Mouse (Mus musculus): Measurements from ENCODE around the gene Slc35e3. TPM values are rescaled to one million over a fixed set of nuclear protein-coding genes. Genes with fewer than 3 reads are reported as not detected.

Gene Slc35e3
- total RNA-seq, 2 experiments from 2014 or later, result 32.2 to 33.3 TPM

- DNase-seq (ENCODE audit: extremely low spot score in 1 of 2, low spot score in 1 of 2), result no peak
These were observed 6.9 kb upstream of the Slc35e3 start for GRCm38 (mm10) chr10:117752851-117753647.

GRCm38 (mm10) chr10:117752304-117752821 is 6.2 kb upstream of the Slc35e3 start:
- no peak for DNase-seq (ENCODE audit: extremely low spot score in 1 of 2, low spot score in 1 of 2)

- DNase-seq (ENCODE audit: extremely low spot score in 1 of 2, low spot score in 1 of 2), result no peak
These were observed 5.6 kb upstream of the Slc35e3 start for GRCm38 (mm10) chr10:117751744-117752143.

GRCm38 (mm10) chr10:117751282-117751610 is 5.1 kb upstream of the Slc35e3 start:
- no peak for DNase-seq (ENCODE audit: extremely low spot score in 1 of 2, low spot score in 1 of 2)

DNA sequence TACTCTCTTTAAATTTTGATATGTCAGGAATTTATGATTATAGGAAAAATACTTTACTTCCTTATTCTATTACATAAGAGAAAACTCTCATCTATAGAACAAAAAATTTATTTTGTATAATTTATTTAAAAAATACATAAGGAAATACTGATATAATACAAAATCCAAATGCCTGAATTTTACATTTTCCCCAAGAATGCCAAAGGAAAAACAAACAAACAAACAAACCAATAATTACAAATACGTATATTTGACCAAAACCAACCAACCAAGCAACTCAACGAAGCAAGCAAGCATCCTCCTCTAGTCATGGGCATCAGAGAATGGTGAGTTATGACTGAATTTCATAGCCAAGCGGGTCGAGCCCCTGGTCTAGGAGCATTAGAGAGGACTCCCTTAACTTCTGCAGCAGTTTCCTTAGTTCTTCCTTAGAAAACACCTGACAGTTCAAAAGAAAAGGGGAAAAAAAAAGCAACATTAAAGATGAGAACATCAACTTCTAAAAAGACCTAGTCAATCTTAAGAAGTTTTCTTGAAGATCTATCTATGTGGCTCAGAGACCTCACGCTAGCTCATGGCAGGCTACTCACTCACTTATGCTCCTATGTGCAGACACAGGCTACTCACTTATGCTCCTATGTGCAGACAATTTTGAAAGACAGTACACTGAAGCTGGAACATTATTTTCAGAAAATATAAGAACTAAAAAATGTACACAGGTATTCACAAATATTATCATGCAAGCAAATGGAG is 4.5 kb upstream of the Slc35e3 start:
- DNase-seq (ENCODE audit: extremely low spot score in 1 of 2, low spot score in 1 of 2), result no peak

DNA sequence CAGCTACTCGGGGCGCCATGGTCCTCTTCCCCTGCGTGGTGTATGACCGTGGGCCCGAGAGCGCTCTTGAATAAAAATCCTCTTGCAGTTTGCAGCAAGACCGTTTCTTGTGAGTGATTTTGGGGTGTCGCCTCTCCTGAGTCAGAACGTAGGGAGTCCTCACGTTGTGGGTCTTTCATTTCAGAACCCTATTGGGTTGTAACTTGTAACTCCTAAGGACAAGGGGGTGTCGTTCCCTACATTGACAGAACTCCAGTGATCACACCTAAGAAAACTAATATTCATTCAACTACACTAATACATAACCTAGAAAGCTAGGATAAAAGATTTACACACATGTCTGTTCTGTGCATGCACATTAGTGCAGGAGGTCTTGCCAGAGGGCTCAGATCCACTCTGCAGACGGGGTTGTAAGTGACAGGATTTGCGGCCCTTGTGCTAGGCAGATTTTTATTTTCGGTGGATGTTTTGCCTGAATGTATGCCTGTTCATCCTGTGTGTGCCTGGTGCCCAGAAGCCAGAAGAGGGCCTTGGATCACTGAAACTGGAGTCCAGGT is 3.7 kb upstream of the Slc35e3 start:
- DNase-seq (ENCODE audit: extremely low spot score in 1 of 2, low spot score in 1 of 2), result no peak

DNA sequence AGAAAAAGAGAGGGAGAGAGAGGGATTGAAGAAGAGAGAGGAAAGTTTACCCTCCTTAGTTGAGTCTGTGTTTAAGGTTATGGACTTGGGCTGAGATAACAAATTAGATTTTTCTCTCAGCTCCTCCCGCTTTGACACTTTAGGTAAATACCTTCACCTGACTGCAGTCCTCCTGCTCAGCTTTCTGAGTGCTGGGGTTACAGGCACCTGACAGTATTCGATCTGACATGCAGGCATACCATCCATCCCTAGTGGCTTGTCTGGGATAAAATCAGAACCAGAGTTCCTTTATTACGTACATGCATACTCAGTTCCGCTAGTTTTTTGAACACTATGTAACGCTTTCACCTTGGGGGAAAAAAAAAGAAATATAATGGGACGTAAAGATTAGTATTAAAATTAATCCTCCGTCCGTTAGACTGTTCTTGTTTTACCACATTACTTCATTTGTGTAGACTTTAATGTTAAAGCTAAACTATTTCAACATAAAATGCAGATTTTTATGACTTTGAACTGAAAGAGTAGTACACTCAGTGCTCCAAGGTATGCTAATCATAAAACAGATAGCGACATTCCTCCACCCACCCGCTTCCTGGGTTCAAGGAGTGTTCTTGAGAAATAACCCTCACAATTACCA is 3.0 kb upstream of the Slc35e3 start:
- no peak for DNase-seq (ENCODE audit: extremely low spot score in 1 of 2, low spot score in 1 of 2)

- no peak for DNase-seq (ENCODE audit: extremely low spot score in 1 of 2, low spot score in 1 of 2)
These were observed 2.3 kb upstream of the Slc35e3 start for GRCm38 (mm10) chr10:117748276-117749049.

DNA sequence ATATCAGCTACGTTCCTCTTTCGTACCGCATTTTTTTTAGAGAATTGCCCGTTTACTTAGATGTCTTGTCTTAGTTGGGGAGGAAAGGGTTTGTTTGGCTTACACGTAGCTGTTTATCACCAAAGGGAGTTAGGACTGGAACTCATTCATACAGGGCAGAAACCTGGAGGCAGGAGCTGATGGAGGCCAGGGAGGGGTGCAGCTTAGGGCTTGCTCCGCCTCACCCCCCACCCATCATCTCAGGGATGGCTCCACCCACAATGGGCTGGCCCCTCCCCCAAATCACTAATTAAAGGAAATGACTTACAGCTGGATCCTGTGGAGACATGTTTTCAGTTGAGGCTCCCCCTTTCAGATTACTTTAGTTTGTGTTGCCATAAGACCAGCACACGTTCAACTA is 1.5 kb upstream of the Slc35e3 start:
- no peak for DNase-seq (ENCODE audit: extremely low spot score in 1 of 2, low spot score in 1 of 2)

DNA sequence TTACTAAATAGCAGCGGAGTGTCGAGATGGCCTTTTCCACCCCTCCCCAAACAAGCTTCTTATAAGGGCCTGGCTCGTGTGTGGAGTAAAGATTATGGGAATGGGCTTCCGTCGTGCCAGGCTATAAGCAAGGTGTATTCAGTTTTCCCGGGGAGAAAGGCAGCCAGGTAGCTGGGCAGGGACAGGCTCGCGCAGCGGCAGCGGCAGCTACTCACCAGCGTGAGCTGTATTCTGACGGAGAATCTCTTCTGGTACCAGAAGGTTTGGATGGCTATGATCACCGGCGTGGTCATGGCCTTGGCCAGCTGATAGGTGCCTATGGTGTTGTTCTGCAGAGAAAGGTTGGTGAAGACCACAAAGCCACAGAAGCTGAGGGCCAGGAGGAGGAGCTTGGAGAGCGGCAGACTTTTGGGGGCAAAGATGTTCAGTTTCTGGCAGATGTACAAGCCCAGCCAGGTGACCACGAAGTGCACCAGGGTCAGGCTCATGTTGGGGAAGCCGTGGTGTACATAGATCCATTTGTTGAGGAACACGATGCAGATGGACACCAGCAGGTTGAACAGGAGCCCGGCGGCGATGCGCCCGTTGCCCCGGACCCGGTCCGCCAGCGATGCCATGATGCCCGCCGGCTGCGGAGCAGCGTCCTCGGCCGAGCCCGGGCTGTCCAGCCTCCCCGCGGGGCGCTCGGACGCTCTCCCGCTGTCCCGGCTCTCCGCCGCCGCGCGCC is 432 bp downstream of the Slc35e3 start:
- peak in 1 of 2 experiments; percentile 31 for DNase-seq (ENCODE audit: extremely low spot score in 1 of 2, low spot score in 1 of 2)

DNA sequence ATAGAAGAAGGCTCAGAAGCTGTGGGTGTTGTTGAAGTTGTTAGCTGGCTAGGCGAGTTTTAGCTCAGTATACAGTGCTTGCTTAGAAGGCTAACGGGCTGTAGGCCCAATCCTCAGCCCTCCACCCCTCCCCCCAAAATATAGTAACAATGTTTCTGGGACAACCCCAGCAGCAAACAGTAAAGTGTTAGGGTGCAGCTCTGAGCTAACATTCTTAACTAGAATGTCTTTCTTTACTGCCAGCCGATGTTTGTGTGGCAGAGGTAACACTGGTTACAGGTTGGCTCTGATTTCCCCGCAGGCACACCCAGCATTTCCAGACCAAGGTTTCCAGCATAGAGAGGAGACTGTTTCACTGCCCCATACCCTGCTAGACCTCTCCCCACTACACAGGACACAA is 2.2 kb downstream of the Slc35e3 start:
- DNase-seq (ENCODE audit: extremely low spot score in 1 of 2, low spot score in 1 of 2), result no peak

DNA sequence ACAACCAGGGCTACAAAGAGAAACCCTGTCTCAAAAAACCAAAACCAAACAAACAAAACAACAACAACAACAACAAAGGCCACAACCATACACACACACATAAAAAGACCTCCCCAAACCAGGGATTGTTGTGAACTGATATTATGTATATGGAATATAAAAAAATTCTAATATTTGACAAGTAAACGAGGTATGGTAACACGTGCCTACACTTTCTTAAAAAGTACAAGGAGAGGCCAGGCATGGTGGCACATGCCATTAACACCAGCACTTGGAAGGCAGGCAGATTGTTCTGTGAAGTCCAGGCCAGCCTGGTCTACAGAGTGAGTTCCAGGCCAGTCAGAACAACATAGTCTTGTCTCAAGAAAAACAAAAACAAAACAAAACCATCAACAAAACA is 3.0 kb downstream of the Slc35e3 start:
- no peak for DNase-seq (ENCODE audit: extremely low spot score in 1 of 2, low spot score in 1 of 2)

DNA sequence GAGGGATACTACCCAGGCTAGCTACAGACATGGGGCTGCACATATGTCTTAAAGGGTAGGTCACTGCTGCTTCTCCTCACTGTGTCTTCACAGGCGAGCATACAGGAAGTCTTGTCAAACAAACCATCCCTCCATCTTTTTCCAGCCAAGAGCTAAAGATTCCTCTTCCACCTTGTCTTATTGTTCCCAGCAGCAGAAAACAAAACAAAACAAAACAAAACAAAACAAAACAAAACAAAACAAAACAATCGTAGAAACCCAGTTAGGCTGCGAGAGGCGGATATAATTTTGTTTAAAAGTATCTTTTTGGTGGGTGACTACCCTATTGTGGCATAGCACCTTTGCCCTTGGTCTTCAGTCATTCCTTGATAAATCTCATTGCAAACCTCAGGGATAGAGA is 3.5 kb downstream of the Slc35e3 start:
- no peak for DNase-seq (ENCODE audit: extremely low spot score in 1 of 2, low spot score in 1 of 2)

- no peak for DNase-seq (ENCODE audit: extremely low spot score in 1 of 2, low spot score in 1 of 2)
These were observed 4.3 kb downstream of the Slc35e3 start for GRCm38 (mm10) chr10:117741698-117742475.

GRCm38 (mm10) chr10:117740921-117741320 is 5.2 kb downstream of the Slc35e3 start:
- no peak for DNase-seq (ENCODE audit: extremely low spot score in 1 of 2, low spot score in 1 of 2)

DNA sequence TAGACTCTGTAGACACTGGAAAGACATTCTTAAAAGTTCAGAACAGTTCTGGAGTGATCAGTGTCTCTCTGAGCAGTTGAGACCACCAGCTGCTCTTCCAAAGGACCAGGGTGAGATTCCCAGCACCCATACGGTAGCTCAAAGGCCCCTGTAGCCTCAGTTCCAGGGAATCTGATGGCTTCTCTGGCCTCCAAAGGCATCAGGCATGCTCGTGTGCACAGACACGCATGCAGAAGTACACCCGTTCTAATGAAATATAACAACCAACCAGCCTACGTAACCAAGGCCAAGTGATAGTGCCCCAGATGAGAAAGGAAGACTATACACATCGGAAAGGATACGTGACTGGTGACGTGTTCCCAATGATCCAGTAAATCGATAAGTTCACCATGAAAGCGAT is 6.0 kb downstream of the Slc35e3 start:
- DNase-seq (ENCODE audit: extremely low spot score in 1 of 2, low spot score in 1 of 2), result no peak

GRCm38 (mm10) chr10:117739648-117739948 is 6.6 kb downstream of the Slc35e3 start:
- no peak for DNase-seq (ENCODE audit: extremely low spot score in 1 of 2, low spot score in 1 of 2)

DNA sequence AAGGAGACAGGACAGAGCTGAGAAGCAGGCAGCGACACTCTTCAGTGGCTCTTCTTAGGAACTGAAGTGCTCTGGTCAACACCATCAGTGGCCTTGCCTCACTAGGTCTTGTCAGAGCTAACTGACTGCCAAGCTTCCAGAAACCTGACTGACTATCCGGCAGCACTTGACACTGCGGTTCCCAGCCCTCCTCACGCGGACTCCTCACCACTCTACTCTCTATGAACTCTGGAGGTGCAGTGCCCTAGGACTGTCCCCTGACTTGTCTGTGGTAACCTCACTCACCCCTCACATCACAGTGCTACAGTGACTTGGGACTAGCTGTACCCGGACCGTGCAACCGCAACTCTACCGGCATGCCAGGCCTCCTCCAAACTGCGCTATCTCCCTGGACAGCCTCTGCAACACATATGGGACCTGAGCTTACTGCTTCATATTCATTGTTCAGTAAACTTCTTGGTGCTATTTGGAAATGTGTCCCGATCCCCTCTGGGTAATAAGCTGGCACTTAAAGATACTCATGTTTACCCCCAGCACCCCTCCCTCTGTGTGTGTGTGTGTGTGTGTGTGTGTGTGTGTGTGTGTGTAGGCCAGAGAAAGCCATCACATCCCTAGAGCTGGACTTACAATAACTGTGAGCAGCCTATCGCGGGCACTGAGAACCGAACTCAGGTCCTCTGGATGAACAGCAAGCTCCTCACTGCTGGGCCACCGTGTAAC is 7.1 kb downstream of the Slc35e3 start:
- no peak for DNase-seq (ENCODE audit: extremely low spot score in 1 of 2, low spot score in 1 of 2)

Measured in layer of hippocampus, postnatal 25 days (tissue).